Mouse (Mus musculus) kidney, adult 2 months (tissue): Measurements from ENCODE around the gene Olfr631.

Experiments used
- CTCF ChIP-seq: fragments of 200-500 bp; conservative IDR thresholded peaks from 2 replicates; pipeline ENCODE4 v1.5.1; 2011; ENCODE audit warnings: low read depth, mild to moderate bottlenecking, control low read depth, low read length, moderate library complexity, mixed read lengths; ENCODE audit not compliant: insufficient read depth, insufficient read length
- POLR2A ChIP-seq: fragments of 200-500 bp; IDR thresholded peaks from one replicate; pipeline ENCODE4 v1.6.1; 2011; ENCODE audit warnings: low read depth, low read length, control low read depth

DNA sequence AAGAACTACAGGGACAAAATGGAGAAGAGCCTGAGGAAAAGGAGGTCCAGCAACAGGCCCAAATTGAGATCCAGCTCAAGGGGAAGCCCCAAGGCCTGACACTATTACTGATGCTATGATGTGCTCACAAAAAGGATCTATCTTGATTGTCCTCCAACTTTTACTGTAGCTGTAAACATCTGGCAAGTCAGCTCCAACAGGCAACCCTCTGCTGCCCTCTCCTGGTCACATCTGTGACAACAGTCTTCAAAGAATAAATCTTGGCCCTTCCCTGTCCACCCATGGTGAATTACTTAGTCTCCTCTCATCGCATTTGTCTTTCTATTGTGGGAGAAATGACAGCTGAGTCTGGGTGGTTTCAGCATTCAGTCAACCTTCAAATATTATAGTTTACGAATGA, 14.1 kb downstream of the Olfr631 start:
- TF ChIP-seq POLR2A (no peak), CTCF (peak; percentile 70)
